Mouse (Mus musculus): ENCODE measurements around the gene Gorasp2. TPM values are rescaled to one million over a fixed set of nuclear protein-coding genes. Genes with fewer than 3 reads are reported as not detected.

The Gorasp2 gene
- polyA plus RNA-seq (2012; ENCODE audit: insufficient read depth, low replicate concordance), result 84.7 and 135 TPM in 2 replicates

DNA sequence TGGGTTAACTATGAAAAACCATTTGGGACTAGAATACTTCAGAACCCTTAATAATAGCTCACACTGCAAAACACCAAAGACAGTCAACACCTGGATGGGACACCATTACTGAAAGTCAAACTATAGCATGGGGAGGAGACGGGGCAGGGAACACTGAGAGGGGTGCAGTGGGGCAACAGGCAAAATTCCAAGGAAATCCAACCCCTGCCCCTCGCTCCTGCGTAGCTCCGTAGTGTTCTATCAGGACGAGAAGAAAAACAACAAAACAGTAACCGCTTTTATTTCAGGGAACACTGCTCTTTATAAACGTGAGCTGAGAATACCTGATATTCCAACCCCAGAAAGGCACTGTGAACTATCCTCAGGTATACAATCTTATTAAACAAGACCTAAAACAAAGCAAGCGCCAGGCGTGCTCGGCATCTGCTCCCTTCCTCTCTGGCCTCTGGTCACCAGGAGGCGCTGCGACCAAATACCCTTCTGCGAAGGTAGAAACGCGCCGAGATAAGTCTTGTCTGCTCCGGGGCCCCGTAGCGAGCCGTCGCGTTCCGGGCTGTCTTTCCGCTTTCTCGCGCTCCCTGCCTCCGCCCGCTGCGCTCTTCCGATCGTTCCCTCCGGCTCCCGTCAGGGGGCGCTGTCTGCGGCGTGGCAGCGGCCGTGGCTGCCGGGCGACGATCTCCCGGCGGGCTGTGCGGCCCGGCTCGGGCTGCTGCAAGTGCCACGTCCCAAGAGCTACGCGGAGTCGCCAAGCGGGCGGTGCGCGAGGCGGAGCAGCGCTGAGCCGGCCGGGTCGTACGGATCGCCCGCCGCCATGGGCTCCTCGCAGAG is at the start of gene Gorasp2:
Gorasp2 (plus strand) TSS at position 690 of the 828 bp plus-strand sequence.
- TF ChIP-seq GATA1 (IDR thresholded peaks at IDR 0.05; ENCODE audit: borderline replicate concordance, low read length) (0 out of 3 replicates have a peak, but pooled peaks have one; percentile 47), FLI1 (IDR thresholded peaks at IDR 0.05; ENCODE audit: low read length) (no peak)
- Histone ChIP-seq H3K9me3 (no peaks in the 10 kb centered on the region), H3K4me1 (peaks cover 50% of the 10 kb centered on the region), H3K4me3 (replicated peaks) (peak within 1 kb of the TSS; percentile 99), H3K27me3 (replicated peaks) (peaks cover 11% of the 10 kb centered on the region), H3K36me3 (replicated peaks; ENCODE audit: low read length) (peaks cover 16% of the 10 kb centered on the region)

- Histone ChIP-seq H3K36me3 (replicated peaks; ENCODE audit: low read length) (no peaks in the 10 kb centered on the region), H3K4me1 (no peaks in the 10 kb centered on the region), H3K4me3 (replicated peaks) (no peak overlapping the region), H3K9me3 (peaks cover 8% of the 10 kb centered on the region), H3K27me3 (replicated peaks) (peaks cover 4% of the 10 kb centered on the region)
- TF ChIP-seq FLI1 (IDR thresholded peaks at IDR 0.05; ENCODE audit: low read length) (no peak), GATA1 (IDR thresholded peaks at IDR 0.05; ENCODE audit: borderline replicate concordance, low read length) (no peak)
Observed at GRCm38 (mm10) chr2:70614745-70615351, 46.5 kb upstream of the Gorasp2 start.

GRCm38 (mm10) chr2:70616076-70616475 is 45.3 kb upstream of the Gorasp2 start:
- peaks cover 4% of the 10 kb centered on the region for H3K27me3 ChIP-seq (replicated peaks)
- no peaks in the 10 kb centered on the region for H3K36me3 ChIP-seq (replicated peaks; ENCODE audit: low read length)
- H3K4me3 ChIP-seq (replicated peaks), result no peak overlapping the region
- peaks cover 8% of the 10 kb centered on the region for H3K9me3 ChIP-seq
- no peak for TF ChIP-seq GATA1 (IDR thresholded peaks at IDR 0.05; ENCODE audit: borderline replicate concordance, low read length)
- no peak for TF ChIP-seq FLI1 (IDR thresholded peaks at IDR 0.05; ENCODE audit: low read length)
- 0 out of 2 replicates have a peak, but pooled peaks cover 3% of the 10 kb centered on the region for H3K4me1 ChIP-seq

DNA sequence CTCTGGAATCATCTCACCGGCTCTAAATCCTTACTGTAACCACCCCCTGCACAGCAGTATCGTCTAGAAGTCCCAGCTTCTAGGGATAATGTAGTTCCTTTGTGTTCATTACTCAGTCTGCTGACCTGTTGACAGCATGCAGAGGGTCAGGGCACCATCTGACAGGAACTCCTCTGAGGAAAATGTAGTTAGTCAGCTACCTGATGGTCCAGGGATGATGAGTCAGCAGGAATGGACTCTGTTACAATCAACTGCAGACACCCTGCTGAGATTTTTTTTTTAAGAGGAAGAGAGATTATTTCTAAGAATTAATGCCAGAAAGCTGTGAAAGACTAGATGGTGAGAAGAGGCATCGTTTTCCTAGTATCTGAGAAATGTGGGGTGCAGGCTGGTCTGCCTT is 44.8 kb upstream of the Gorasp2 start:
- no peak for TF ChIP-seq GATA1 (IDR thresholded peaks at IDR 0.05; ENCODE audit: borderline replicate concordance, low read length)
- no peak for TF ChIP-seq FLI1 (IDR thresholded peaks at IDR 0.05; ENCODE audit: low read length)
- Histone ChIP-seq H3K4me1 (0 out of 2 replicates have a peak, but pooled peaks cover 4% of the 10 kb centered on the region), H3K4me3 (replicated peaks) (no peak overlapping the region), H3K27me3 (replicated peaks) (peaks cover 4% of the 10 kb centered on the region), H3K36me3 (replicated peaks; ENCODE audit: low read length) (no peaks in the 10 kb centered on the region), H3K9me3 (peaks cover 8% of the 10 kb centered on the region)

DNA sequence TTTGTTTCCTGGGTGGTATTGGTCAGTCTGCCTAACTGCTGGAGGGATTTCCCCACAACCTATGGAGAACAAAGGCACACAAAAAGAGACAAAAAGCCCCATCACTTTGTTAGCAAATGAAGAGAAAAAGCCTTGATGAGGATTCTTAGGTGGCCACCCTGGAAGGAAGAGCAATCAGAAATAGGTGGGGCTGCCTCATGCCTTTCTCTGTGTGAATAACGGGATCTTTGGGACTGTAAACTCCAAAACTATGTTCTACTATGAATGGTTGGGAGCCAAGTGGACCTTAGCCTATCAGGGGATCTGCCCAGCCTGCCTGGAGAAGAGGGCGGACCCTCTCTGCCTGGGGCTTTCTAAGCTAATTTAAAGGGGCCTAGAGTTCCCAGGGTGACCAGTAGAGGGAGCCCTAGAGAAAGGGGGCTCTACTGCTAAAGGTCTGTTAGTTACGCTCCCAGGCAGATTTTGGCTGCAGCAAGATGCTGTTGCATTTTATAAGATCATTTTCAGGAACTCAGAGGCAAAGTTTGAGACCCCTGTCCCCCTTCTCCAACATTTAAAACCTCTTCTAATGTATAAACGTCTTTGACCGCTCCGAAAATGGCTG is 42.0 kb upstream of the Gorasp2 start:
- peaks cover 6% of the 10 kb centered on the region for H3K27me3 ChIP-seq (replicated peaks)
- H3K36me3 ChIP-seq (replicated peaks; ENCODE audit: low read length), result no peaks in the 10 kb centered on the region
- TF ChIP-seq FLI1 (IDR thresholded peaks at IDR 0.05; ENCODE audit: low read length) (no peak), GATA1 (IDR thresholded peaks at IDR 0.05; ENCODE audit: borderline replicate concordance, low read length) (no peak)
- H3K4me1 ChIP-seq, result 0 out of 2 replicates have a peak, but pooled peaks cover 4% of the 10 kb centered on the region
- no peak overlapping the region for H3K4me3 ChIP-seq (replicated peaks)
- no peaks in the 10 kb centered on the region for H3K9me3 ChIP-seq

GRCm38 (mm10) chr2:70620225-70620624 is 41.2 kb upstream of the Gorasp2 start:
- H3K27me3 ChIP-seq (replicated peaks), result peaks cover 6% of the 10 kb centered on the region
- no peak for TF ChIP-seq GATA1 (IDR thresholded peaks at IDR 0.05; ENCODE audit: borderline replicate concordance, low read length)
- TF ChIP-seq FLI1 (IDR thresholded peaks at IDR 0.05; ENCODE audit: low read length), result no peak

DNA sequence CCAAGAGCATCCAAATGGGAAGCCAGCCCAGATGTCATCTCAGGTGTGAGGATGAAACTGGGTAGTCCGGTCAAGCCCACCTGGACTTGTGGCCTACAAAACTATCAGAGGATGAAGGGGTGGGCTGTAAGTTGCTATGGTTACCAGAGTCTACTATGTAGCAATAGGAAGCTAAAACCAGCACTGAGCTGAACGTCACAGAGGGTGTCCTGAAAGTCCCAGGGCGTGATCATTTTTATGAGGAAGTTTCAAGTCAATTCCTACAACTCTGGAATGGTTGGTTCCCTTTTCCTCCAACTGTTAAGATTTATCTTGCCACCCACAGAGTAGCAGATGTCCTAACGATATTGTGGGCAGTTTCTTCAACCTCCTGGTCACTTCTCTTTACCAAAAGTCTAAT is 39.1 kb upstream of the Gorasp2 start:
- Histone ChIP-seq H3K4me3 (replicated peaks) (no peak overlapping the region), H3K36me3 (replicated peaks; ENCODE audit: low read length) (no peaks in the 10 kb centered on the region), H3K27me3 (replicated peaks) (peaks cover 6% of the 10 kb centered on the region), H3K4me1 (0 out of 2 replicates have a peak, but pooled peaks cover 4% of the 10 kb centered on the region), H3K9me3 (peaks cover 16% of the 10 kb centered on the region)
- TF ChIP-seq FLI1 (IDR thresholded peaks at IDR 0.05; ENCODE audit: low read length) (no peak), GATA1 (IDR thresholded peaks at IDR 0.05; ENCODE audit: borderline replicate concordance, low read length) (no peak)

More at GRCm38 (mm10) chr2:70620225-70620624, 41.2 kb upstream of the Gorasp2 start:
- Histone ChIP-seq H3K4me3 (replicated peaks) (no peak overlapping the region), H3K9me3 (peaks cover 2% of the 10 kb centered on the region; the same call in 1 of the 2 replicates), H3K4me1 (0 out of 2 replicates have a peak, but pooled peaks cover 4% of the 10 kb centered on the region), H3K36me3 (replicated peaks; ENCODE audit: low read length) (no peaks in the 10 kb centered on the region)

GRCm38 (mm10) chr2:70625761-70626160 is 35.6 kb upstream of the Gorasp2 start:
- no peak for TF ChIP-seq GATA1 (IDR thresholded peaks at IDR 0.05; ENCODE audit: borderline replicate concordance, low read length)
- no peak for TF ChIP-seq FLI1 (IDR thresholded peaks at IDR 0.05; ENCODE audit: low read length)
- peaks cover 32% of the 10 kb centered on the region for H3K9me3 ChIP-seq

DNA sequence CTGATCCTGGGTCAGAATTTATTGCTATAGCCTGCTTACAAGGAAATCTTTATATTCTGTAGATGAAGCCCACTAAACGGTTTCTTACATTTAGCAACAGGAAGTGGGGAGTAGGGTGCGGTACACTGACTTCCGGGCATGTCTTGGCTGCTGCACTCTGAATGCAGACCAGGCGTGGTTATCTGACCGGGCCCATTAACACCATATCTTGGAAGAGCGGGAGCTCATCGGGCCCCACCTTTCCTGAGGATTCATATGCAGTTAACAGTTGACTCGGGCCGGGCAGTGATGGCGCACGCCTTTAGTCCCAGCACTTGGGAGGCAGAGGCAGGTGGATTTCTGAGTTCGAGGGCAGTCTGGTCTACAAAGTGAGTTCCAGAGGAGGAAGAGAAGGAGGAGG is 33.0 kb upstream of the Gorasp2 start:
- Histone ChIP-seq H3K27me3 (replicated peaks) (peaks cover 4% of the 10 kb centered on the region), H3K4me3 (replicated peaks) (no peak overlapping the region), H3K4me1 (no peaks in the 10 kb centered on the region), H3K36me3 (replicated peaks; ENCODE audit: low read length) (no peaks in the 10 kb centered on the region), H3K9me3 (peaks cover 32% of the 10 kb centered on the region)
- no peak for TF ChIP-seq GATA1 (IDR thresholded peaks at IDR 0.05; ENCODE audit: borderline replicate concordance, low read length)
- TF ChIP-seq FLI1 (IDR thresholded peaks at IDR 0.05; ENCODE audit: low read length), result no peak

More at GRCm38 (mm10) chr2:70625761-70626160, 35.6 kb upstream of the Gorasp2 start:
- Histone ChIP-seq H3K27me3 (replicated peaks) (peaks cover 8% of the 10 kb centered on the region), H3K36me3 (replicated peaks; ENCODE audit: low read length) (no peaks in the 10 kb centered on the region), H3K4me1 (0 out of 2 replicates have a peak, but pooled peaks cover 4% of the 10 kb centered on the region), H3K4me3 (replicated peaks) (no peak overlapping the region)
